Mouse (Mus musculus) hindbrain, embryonic 16.5 days (tissue): ENCODE measurements around the gene Dynll1. TPM values are rescaled to one million over a fixed set of nuclear protein-coding genes. Genes with fewer than 3 reads are reported as not detected.
A peak's percentile ranks its signal among the peaks of the same experiment; 100 is the strongest.
"Not testable (repeated sequence)": the region's sequence is repeated elsewhere in the genome, so short reads cannot be mapped to it uniquely, and the experiment has no call there.

Source experiments
- ATAC-seq: fragments of 200-750 bp; cut with Nextera tagmentation; 2 replicates; pipeline ENCODE4 v1.8.0; 2017; ENCODE audit warnings: moderate TSS enrichment, moderate library complexity
- H3K27ac ChIP-seq: fragments of 300-500 bp; sonication (generic); 2 replicates; pipeline ENCODE4 v1.5.1; 2014; ENCODE audit warnings: low read depth, mild to moderate bottlenecking, control low read depth, low read length, moderate library complexity
- H3K27me3 ChIP-seq: fragments of 300-500 bp; sonication (generic); replicated peaks from 2 replicates; pipeline ENCODE4 v1.6.1; 2014; ENCODE audit warnings: low read length; ENCODE audit not compliant: control insufficient read depth, insufficient read depth
- H3K36me3 ChIP-seq: fragments of 300-500 bp; sonication (generic); 2 replicates; pipeline ENCODE4 v1.6.1; 2014; ENCODE audit warnings: mild to moderate bottlenecking, low read length, moderate library complexity, mixed read lengths; ENCODE audit not compliant: control insufficient read depth, insufficient read depth
- H3K4me1 ChIP-seq: fragments of 300-500 bp; sonication (generic); 2 replicates; pipeline ENCODE4 v1.6.1; 2014; ENCODE audit warnings: low read depth, low read length; ENCODE audit not compliant: control insufficient read depth, insufficient read depth
- H3K4me2 ChIP-seq: fragments of 300-500 bp; sonication (generic); 2 replicates; pipeline ENCODE4 v1.6.1; 2014; ENCODE audit warnings: mild to moderate bottlenecking, low read length, control low read depth, moderate library complexity
- H3K4me3 ChIP-seq: fragments of 300-500 bp; sonication (generic); 2 replicates; pipeline ENCODE4 v1.5.1; 2014; ENCODE audit warnings: mild to moderate bottlenecking, low read length, control low read depth, moderate library complexity
- H3K9ac ChIP-seq: fragments of 300-500 bp; sonication (generic); 2 replicates; pipeline ENCODE4 v1.6.1; 2014; ENCODE audit warnings: low read depth, mild to moderate bottlenecking, control low read depth, low read length, moderate library complexity
- H3K9me3 ChIP-seq: fragments of 300-500 bp; sonication (generic); 2 replicates; pipeline ENCODE4 v1.6.1; 2014; ENCODE audit warnings: mild to moderate bottlenecking, low read length, moderate library complexity; ENCODE audit not compliant: control insufficient read depth
- WGBS: fragments of 180-500 bp; shearing (Covaris S2); extraction: QIAGEN DNeasy Blood & Tissue Kit; methylation state at CpG from one replicate; pipeline ENCODE4 v1.1.7; 2014; 5-methylcytosine and 5-hydroxymethylcytosine counted together
- polyA plus RNA-seq: library from polyadenylated mRNA; unstranded; fragments of >200 nt; fragmentation: Nextera tagmentation; extraction: Ambion mirVana; gene quantifications from 2 replicates; pipeline ENCODE4 v1.2.1, GENCODE M21; 2015

The Dynll1 gene
- polyA plus RNA-seq, 1 experiment from 2014 or later, result 1,268 TPM

DNA sequence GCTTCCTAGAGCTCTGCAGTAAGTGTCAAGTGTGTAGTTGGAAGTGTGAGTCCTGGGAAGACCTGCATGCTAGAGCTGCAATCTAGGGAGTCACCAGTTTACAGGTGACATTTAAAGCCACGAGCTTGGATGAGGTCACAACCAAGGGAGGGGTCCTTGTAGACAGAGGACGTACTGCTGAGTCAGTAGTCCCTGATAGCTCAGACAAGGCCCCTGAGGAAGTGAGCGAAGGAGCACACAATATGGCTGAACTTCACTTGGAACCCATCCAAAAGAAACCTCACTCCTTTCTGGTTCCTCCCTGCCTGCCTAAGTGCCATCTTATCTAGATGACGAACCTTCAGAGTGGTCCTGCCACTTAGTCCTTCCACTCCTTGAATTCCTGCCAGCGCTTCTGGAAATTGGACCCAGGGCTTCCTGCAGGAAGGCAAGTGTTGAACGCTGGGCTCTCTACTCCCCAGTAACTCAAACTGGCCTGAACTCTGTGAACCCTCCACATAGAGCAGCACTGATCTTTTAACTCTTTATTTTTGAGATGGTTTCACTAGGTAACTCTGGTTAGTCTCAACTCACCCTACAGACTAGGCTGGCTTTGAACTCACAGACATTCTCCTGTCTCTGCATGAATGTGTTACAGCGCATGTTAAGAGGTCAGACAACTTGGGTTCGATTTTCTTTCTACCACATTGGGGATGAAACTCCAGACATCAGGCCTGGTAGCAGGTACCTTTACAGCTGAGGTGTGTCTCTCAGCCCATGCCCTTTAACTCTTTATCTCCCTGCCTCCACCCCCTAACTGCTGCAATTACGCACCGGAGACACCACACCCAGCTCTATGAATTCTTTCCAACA is 12.2 kb upstream of the Dynll1 start:
- Histone ChIP-seq H3K9ac (no peak overlapping the region; the same call in 1 of the 2 replicates), H3K27me3 (no peaks in the 10 kb centered on the region), H3K36me3 (0 out of 2 replicates have a peak, but pooled peaks cover 4% of the 10 kb centered on the region), H3K4me3 (no peak overlapping the region), H3K27ac (no peak overlapping the region), H3K4me1 (peaks cover 9% of the 10 kb centered on the region), H3K4me2 (no peak overlapping the region), H3K9me3 (no peaks in the 10 kb centered on the region)
- ATAC-seq, result no peak
- WGBS, result 79% methylated on average over 10 of the region's 10 CpGs

DNA sequence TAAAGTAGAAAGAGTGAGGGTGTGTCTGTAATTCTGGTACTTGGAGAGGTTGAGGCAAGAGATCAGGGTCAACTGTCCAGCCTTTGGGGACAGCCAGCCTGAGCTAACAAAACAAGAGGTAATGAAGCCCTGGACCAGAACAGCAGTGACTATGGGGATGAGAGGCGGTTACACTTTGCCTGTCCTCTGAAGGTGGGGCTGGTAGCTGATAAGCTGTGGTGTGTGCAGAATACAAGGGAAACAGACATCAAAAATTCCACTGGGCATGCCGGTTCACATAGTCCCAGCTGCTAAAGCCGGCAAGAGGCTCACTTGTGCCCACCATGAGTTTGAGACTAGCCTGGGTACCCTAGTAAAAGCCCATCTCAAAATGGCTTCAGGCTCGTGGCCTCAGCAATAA is 11.6 kb upstream of the Dynll1 start:
- Histone ChIP-seq H3K27ac (no peak overlapping the region), H3K4me3 (no peak overlapping the region), H3K4me1 (peaks cover 5% of the 10 kb centered on the region), H3K27me3 (no peaks in the 10 kb centered on the region), H3K36me3 (0 out of 2 replicates have a peak, but pooled peaks cover 4% of the 10 kb centered on the region), H3K9me3 (no peaks in the 10 kb centered on the region), H3K9ac (no peak overlapping the region), H3K4me2 (no peak overlapping the region)
- WGBS, result 85% methylated on average over 4 of the region's 4 CpGs
- no peak for ATAC-seq

DNA sequence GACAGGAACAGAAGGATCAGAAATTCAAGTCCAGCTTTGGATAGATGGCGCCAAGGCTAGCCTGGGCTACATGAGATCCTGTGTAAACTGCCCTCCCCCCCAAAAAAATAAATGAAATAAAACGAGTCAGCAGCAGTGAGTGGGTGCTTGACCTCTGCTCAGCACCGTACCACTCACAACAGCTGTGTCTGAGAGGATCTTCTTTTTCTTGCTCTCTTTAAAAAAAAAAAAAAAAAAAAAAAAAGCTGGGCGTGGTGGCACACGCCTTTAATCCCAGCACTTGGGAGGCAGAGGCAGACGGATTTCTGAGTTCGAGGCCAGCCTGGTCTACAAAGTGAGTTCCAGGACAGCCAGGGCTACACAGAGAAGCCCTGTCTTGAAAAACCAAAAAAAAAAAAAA is 1.4 kb upstream of the Dynll1 start:
- H3K9ac ChIP-seq, ATAC-seq, H3K9me3 ChIP-seq, H3K27ac ChIP-seq, H3K36me3 ChIP-seq, H3K4me3 ChIP-seq, H3K27me3 ChIP-seq: not testable (repeated sequence)
- WGBS, result 86% methylated on average over 5 of the region's 7 CpGs
- Histone ChIP-seq H3K4me1 (peaks cover 18% of the 10 kb centered on the region), H3K4me2 (peak overlapping the region; percentile 66)

DNA sequence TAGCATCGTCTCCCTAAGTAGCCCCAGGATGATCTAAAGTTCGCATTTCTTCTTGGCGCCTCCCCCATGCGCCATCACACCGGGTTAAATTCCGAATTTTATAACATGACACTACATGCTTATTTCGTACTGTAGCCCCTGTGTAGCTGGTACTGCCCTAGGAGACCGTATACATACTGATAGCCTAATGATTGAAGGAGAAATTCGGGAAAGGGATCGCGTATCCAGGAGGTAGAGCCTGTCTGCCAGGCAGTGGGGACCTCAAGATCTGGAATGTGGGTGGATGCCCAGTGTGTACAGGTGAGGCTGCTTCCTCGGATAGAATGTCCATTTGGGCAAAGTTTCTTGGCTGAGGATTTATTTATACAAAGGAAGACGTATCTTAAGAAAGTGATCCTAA is 816 bp upstream of the Dynll1 start:
- Histone ChIP-seq H3K9me3 (no peaks in the 10 kb centered on the region), H3K4me2 (peak overlapping the region; percentile 66), H3K4me3 (peak overlapping the region; percentile 88), H3K36me3 (peaks cover 10% of the 10 kb centered on the region), H3K4me1 (peaks cover 18% of the 10 kb centered on the region), H3K27me3 (no peaks in the 10 kb centered on the region), H3K27ac (peak overlapping the region; percentile 76), H3K9ac (peak overlapping the region; percentile 74)
- whole genome bisulfite sequencing, result 24% methylated on average over 13 of the region's 13 CpGs
- no peak for ATAC-seq

DNA sequence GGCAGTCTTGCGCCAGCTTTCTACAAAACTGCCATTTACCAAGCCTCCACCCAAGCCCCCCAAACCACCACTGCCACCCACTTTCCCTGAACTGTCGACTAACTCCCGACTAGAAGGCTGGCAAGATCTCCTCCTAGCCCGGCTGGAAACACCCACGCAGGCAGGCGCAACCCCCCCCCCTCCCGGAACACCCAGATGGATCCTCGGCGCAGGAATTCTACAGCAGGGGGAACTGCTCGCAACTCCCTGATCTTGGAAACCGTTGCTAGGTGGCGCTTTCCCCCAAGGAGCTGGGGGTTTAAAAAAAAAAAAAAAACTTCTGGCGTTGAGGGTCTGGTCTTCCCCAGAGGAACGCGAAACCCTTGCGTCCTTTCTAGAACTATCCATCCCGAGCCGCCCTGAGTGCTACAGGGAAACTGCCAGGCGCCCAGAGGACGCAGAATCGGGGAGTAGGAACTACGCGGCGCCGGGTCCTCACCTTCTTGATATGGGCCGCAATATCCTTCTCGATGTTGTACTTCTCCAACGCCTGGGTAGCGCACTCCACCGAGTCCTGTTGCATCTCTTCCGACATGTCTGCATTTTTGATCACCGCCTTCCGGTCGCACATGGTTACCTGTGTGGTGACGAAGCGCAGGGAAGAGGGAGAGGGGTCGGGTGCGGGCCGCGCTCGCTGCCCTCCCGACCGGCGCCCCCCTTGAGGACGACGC is 609 bp downstream of the Dynll1 start:
- H3K27me3 ChIP-seq, result no peaks in the 10 kb centered on the region
- peaks cover 16% of the 10 kb centered on the region for H3K36me3 ChIP-seq
- under 1% methylated on average over 46 of the region's 46 CpGs for WGBS
- H3K4me2 ChIP-seq, result peak overlapping the region; percentile 68
- H3K9me3 ChIP-seq, result no peaks in the 10 kb centered on the region
- ATAC-seq, result peak; percentile 3; the same call in 1 of the 2 replicates
- H3K9ac ChIP-seq, result peak overlapping the region; percentile 86
- peaks cover 18% of the 10 kb centered on the region for H3K4me1 ChIP-seq
- H3K4me3 ChIP-seq, result peak overlapping the region; percentile 88
- peak overlapping the region; percentile 94 for H3K27ac ChIP-seq

DNA sequence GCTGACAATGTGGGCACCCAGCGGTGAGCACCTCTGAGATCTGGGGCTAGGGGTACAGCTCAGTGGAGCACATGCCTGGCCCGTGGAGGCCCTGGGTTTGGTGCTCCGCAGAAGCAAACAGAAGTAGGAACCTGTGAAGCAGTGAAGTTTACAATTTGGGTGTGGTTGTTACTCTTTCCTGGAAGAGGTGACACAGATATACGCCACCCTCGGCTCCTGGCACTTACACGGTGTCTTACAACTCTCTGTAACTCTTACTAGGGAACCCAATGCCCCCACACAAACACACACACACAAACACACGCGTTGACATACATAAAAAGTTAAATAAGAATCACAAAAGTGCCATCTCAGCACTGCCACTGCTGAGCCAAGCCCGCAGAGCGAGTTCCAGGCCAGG is 4.5 kb downstream of the Dynll1 start:
- no peak overlapping the region for H3K9ac ChIP-seq
- no peak overlapping the region for H3K27ac ChIP-seq
- no peak for ATAC-seq
- no peak overlapping the region for H3K4me3 ChIP-seq
- H3K9me3 ChIP-seq, result no peaks in the 10 kb centered on the region
- H3K4me1 ChIP-seq, result peaks cover 15% of the 10 kb centered on the region
- H3K27me3 ChIP-seq, result no peaks in the 10 kb centered on the region
- peaks cover 20% of the 10 kb centered on the region for H3K36me3 ChIP-seq
- WGBS, result 81% methylated on average over 10 of the region's 10 CpGs
- no peak overlapping the region for H3K4me2 ChIP-seq

DNA sequence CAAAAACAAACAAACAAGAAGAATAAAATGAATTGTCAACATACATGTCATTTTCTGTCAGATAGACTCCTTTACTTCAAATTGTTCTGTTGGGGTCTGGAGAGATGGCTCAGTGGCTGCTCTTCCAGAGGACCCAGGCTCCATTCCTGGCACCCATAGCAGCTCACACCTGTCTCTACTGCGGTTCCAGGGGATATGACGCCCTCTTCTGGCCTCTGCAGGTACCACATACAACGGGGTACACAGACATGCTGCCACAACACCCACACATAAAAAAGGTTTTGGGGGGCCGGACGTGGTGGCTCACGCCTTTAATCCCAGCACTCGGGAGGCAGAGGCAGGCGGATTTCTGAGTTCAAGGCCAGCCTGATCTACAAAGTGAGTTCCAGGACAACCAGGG is 6.6 kb downstream of the Dynll1 start:
- H3K4me3 ChIP-seq, result no peak overlapping the region
- H3K9me3 ChIP-seq, result no peaks in the 10 kb centered on the region
- WGBS, result 93% methylated on average over 8 of the region's 8 CpGs
- H3K4me2 ChIP-seq, result no peak overlapping the region
- peaks cover 25% of the 10 kb centered on the region for H3K36me3 ChIP-seq
- no peak for ATAC-seq
- H3K27me3 ChIP-seq, result no peaks in the 10 kb centered on the region
- peaks cover 12% of the 10 kb centered on the region for H3K4me1 ChIP-seq
- H3K27ac ChIP-seq, result no peak overlapping the region
- no peak overlapping the region for H3K9ac ChIP-seq

DNA sequence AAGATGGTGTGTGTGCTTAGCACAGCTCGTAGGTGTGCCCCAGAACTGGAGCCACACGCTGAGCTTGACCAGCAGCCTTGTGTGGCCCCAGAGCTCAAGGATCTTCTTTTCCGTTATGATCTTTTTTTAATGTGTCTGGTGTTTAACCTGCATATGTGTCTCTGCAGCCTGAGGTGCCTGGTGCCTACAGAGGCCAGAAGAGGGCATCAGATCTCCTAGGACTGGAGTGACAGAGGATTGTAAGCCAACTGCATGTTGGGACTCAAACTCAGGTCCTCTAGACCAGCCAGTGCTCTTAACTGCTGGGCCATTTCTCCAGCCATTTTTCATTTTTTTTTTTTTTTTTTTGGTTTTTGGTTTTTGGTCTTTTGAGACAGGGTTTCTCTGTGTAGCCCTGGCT is 16.1 kb downstream of the Dynll1 start:
- no peak overlapping the region for H3K4me2 ChIP-seq
- H3K9ac ChIP-seq, result no peak overlapping the region
- no peaks in the 10 kb centered on the region for H3K9me3 ChIP-seq
- H3K4me3 ChIP-seq, result no peak overlapping the region
- no peak for ATAC-seq
- WGBS, result 96% methylated on average over 3 of the region's 3 CpGs
- no peak overlapping the region for H3K27ac ChIP-seq
- H3K4me1 ChIP-seq, result peaks cover 5% of the 10 kb centered on the region
- no peaks in the 10 kb centered on the region for H3K27me3 ChIP-seq
- peaks cover 24% of the 10 kb centered on the region for H3K36me3 ChIP-seq

DNA sequence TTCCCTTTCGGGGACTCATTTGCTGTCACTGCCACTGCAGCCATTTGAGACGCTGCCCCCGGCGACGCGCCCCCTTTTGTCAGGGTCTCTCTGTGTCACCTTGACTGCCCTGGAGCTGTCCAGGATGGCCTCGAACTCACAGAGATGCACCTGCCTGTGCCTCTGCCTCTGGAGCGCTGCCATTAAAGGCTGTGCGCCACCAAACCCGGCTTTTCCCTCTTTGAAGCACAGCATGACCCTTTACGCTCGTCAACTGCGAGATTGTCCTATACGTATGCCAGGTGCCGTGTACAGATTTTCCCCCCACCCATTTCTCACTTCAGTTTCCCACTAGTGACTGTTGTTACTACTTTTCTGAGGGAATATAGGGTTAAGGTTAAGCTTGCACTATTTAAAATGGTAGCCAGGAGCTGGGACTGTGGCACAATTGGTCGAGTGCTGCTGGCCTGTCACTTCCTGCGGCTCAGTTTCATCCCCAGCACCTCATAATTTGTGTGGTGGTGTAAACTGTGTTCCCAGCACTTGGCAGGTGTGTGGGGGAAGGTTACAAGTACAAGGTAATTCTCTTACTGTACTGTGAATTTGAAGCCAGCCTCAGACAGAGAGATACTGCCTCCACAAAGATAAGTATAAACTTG is 20.6 kb downstream of the Dynll1 start:
- WGBS, result 8% methylated on average over 17 of the region's 17 CpGs
- H3K9me3 ChIP-seq, result no peaks in the 10 kb centered on the region
- H3K27ac ChIP-seq, result no peak overlapping the region
- peaks cover 5% of the 10 kb centered on the region for H3K4me1 ChIP-seq
- ATAC-seq, result no peak
- H3K27me3 ChIP-seq, result no peaks in the 10 kb centered on the region
- H3K4me2 ChIP-seq, result peak overlapping the region; percentile 91
- H3K9ac ChIP-seq, result peak overlapping the region; percentile 75
- H3K36me3 ChIP-seq, result peaks cover 10% of the 10 kb centered on the region
- peak overlapping the region; percentile 56 for H3K4me3 ChIP-seq
